Mouse (Mus musculus) cerebellum, adult 2 months (tissue): ENCODE measurements at regions not wholly inside any gene's neighbourhood (a gene's known extent, or its start where the extent isn't known, plus 50 kb on each side); places are given as distances from the start of the nearest gene placed in this dataset.

Experiments used
- CTCF ChIP-seq: fragments of 200-500 bp; IDR thresholded peaks from 2 replicates; pipeline ENCODE4 v1.5.1; 2011; ENCODE audit warnings: low read depth, mild to moderate bottlenecking, control low read depth, low read length, moderate library complexity, borderline replicate concordance; ENCODE audit not compliant: insufficient read depth
- POLR2A ChIP-seq: fragments of 200-500 bp; IDR thresholded peaks from 2 replicates; pipeline ENCODE4 v1.6.1; 2011; ENCODE audit warnings: low read length, control low read depth, borderline replicate concordance; ENCODE audit not compliant: insufficient read depth

DNA sequence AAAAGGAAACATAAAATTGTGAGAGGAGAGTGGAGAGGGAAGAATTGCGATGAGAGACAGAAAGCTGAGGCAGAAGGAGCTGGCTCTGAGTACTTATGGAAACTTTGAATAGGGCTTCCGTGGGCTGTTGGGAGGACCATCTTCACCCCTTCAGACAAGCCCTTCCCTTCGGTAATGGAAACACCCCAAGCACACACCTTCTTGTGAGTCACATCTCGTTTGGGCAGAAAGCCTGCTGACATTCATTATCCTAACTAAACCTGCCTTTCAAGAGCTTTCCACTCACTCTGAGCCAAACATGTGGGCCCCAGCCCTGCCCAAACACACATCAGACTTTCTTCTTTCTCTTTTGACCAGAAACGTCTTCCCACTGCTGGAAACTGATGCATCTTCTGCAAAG lies 232.3 kb upstream of the Nfe2l3 start:
- TF ChIP-seq POLR2A (no peak), CTCF (no peak)
